Mouse (Mus musculus) kidney, postnatal 4 days (tissue): ENCODE measurements around the gene Jkamp.
A peak's percentile ranks its signal among the peaks of the same experiment; 100 is the strongest.

Source experiments
- DNase-seq, 2 experiments: peaks; one replicate each; pipeline ENCODE4 v3.0.0; 2021; ENCODE audit warnings: mixed read lengths in 2 of 2

The Jkamp gene

DNA sequence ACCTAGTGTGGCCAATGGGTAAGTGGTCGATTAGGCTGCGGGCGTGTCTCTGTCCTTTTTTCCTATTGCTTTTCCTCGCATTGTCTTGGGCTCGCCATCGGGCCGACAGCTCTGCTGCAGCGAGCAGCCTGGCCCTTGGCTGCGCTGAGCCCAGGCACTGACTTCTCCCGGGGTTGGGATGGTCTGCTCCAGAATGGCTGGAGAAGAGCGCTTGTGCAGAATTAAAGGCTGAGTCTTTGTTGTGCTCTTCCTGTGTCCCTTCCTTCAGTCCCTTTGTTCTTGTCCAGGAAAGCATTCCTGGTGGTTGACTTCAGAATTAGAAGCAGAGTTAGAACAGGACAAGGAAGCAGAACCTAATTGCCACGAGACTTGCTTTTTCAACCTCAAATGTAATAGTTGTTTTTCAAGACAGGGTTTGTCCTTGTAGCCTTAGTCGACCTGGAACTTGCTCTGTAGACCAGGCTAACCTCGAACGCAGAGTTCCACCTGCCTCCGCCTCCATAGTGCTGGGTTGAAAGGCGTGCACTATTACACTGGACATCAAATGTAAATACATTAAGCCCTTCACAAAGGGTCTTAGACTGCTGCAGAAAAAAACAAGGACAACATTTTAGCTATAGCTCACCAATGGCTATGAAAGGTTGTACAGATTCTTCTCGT lies 907 bp downstream of the Jkamp start:
- DNase-seq, result peak; percentile 17 to 52

DNA sequence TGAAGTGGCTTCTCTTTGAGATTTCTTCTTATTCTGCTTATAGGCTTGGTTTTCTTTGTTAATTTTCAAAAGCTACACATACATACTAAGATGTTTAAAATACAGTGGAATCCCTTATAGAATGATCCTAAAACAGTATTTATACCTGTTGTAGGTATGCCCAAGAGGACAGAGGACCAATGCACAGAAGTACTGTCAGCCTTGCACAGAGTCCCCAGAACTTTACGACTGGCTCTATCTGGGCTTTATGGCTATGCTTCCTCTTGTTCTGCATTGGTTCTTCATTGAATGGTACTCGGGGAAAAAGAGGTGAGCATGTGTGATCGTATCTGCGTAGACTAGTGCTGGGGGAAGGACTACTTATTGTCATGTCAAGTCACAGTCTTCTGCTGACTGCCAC lies 4.4 kb downstream of the Jkamp start:
- DNase-seq, result no peak

DNA sequence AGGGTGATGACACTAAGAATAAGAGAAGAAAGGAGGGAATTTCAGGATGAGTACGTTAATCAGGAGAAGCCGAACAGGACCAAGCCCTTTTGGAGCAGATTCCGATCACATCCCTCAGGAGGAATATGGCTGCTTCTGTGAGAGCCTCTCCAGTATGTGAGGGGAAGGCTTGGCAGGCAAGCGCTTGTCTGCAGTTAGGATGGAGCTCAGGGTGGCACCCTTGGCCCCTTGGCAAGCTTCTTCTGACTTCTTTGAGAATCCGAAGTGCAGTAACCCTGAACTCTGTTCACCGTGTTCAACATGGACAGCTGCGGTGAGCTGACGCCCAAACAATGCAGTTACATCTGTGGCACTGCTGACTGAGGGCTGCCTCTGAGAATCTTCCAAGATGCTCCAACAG lies 11.6 kb downstream of the Jkamp start:
- DNase-seq, result no peak

DNA sequence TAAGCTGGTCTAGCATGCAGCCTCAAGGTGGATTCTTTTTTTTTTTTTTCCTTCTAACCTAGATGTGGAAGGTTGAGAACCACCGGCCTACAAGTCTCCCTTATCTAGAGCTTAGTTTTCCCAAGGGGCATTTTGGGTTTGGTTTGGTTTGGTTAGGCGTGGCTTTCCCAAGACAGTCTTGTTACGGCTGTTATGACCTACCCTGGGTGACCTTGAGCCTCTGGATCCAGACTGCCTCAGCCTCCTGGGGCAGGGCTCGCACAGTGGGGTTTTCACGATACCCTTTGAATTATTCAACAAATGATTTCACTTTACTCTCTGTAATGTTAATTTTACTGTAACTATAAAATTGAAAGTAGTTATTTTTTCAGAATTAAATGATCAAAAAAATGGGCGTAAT lies 17.4 kb downstream of the Jkamp start:
- no peak for DNase-seq

DNA sequence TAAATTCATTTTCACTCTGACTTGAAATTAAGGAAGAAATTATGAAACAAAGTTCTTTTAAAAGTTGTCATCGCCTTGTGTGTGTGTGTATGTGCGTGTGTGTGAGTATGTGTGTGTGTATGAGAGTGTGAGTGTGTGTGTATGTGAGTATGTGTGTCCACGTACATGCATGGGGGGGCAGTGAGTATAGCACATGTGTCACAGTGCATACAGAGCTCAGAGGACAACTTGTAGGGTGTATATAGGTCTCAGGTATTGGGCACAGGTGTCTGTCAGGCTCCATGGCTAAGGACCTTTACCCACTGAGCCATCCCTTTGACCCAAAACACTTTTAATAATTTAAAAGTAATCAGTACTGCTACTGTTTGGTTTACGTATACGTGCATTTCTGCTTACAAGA lies 18.6 kb downstream of the Jkamp start:
- no peak for DNase-seq

DNA sequence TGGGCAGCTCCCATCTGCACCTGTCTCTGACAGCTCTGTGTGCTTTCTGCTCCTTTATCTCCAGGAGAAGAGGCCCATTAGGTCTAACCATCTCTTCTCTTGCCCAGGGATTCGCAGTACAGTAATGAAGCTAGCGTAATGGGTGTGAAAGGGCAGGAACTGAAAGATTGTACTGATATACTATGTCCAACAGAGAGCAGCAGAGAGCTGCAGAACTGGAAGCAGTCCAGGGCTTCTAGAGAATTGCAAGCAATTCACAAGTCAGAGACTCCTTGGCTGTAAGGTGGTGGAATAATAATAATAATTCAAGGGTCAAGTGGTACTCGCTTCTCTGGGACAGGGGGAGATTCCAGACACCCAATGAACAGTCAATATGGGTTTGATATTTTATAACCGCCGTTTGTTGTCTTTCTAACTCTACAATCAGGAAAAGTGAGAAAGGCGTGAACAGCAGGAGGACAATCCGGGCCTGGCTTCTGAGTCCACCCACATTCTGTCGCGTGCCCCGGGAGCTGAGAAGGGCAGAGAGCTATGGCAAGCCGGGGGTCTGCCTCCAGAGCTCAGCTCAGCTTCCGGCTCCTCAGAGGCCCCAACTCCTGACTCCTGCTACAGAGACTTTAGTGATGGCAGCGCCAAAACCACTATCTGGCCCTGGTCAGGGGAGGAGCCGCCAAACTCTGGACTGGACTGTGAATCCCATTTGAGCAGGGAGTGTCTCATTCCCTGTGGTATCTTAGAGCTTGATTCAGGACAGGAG lies 19.3 kb downstream of the Jkamp start:
- peak; percentile 65 to 74 for DNase-seq

DNA sequence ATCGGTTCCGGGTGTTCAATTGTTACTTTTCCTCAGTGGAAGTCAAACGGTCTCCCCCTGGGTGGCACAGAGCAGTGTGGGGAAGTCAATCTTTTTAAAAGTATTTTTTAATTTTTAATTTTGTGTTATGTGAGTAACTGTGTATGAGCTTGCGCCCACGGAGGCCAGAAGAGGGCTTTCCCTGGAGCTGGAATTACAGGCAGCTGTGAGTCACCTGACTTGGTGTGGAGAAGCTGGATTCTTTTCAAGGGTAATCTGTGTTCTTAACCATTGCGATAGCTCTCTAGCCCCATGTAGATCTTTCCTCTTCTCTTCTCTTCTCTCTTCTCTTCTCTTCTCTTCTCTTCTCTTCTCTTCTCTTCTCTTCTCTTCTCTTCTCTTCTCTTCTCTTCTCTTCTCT lies 29.7 kb downstream of the Jkamp start:
- peak in 1 of 2 experiments; percentile 9 for DNase-seq

DNA sequence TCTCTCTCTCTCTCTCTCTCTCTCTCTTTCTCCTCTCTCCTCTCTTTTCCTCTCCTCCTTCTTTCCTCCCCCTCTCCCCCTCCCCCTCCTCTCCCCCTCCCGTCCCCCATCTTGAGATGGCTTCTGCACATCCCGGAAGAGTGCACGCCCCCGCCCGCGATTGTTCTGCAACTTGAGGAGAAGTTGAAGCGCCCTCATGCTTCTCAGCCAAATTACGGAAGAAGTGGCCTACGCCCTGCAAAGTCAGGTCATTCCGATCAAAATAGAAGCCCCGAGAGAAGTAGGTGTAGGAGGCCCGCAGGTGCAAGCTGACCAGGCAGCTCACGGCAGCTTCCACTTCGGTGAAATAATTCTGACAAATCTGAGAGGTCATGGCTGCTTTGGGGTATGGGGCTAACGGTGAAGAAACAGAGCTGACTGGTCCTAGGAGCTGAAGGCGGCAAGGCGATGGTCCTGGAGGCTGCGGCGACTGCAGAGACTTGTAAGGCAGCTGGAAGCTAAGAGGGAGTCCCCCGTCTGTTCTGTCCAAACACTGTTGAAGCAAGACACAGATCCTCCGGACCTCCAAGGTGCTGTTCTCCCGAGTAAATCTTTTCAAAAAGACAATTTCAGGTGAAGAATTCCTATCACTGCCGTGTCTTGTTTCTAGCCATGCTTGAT lies 30.4 kb downstream of the Jkamp start:
- DNase-seq, result no peak

DNA sequence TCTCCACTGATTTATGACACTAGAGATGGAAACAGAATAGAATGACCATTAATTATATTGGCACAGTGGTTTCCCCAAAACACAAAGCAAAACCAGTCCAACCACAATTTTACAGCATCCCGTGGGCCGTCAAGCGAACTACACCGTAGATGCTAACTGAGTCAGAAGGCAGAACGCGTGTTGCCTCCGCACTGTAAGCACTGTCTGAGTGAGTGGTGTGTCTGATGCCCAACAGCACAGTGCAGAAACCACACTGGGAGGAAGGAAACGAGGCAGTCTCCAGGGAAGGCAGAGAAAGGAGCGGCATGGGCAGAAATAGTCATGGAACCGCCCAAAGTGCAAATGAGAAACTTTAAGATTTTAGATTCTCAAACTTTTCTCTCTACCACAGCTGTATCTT lies 43.8 kb downstream of the Jkamp start:
- DNase-seq, result no peak

DNA sequence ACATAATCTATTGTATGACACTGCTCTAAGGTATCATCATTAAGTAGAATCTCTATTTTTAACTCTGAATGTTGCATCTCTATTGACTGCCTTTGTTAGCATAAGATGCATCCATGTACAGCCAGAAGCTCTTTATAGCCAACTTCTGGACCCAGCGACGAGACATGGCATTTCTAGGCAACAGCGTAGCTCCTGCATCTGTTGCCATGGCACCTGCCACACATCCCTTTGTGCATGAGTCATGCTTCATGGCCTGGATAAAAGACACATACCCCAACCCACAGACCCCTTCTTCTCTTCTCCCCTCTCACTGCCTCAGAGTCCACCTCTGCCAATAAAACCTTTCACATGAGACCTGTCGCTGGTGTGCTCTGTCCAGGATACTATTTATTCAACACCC lies 65.4 kb downstream of the Jkamp start:
- DNase-seq, result no peak
